Mouse (Mus musculus) naive thymus-derived CD4-positive, alpha-beta T cell, adult 5 months (primary cell): ENCODE results near the gene Hao1. TPM values are rescaled to one million over a fixed set of nuclear protein-coding genes. Genes with fewer than 3 reads are reported as not detected.

ENCODE experiments used
- polyA plus RNA-seq: library from polyadenylated mRNA; unstranded; fragments of 100-300 nt; shearing (Covaris generic); gene quantifications from one replicate; pipeline ENCODE4 v1.2.1, GENCODE M21; 2017

Hao1 gene
- polyA plus RNA-seq, result not detected

DNA sequence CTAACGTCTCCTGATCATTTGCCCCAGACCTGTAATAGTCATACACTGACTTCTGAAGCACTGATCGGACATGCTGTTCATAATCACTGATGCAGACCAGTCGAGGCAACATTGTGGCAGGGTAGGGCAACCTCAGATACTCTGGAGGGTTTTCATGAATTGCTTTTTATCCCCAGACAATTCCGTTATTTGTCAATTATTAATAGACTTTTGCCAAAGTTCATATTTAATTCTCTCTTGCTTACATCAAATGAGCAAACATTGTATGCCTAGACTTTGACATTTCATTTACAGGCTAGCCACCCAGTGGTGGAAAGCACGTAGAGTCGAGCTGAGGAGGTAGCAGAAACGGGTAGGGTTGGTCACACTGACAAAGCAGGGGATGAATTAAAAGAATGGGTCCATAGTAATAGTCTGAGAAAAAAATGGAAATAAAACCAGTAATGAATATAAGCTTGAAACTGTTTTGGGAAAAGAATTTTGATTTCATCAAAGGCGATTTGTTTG, at the start of gene Hao1:
TSS of gene Hao1 (minus strand) at position 148 of the 507 bp plus-strand sequence.

Other genes with a start within 250 kb of the Hao1 start
- 36.7 TPM for gene Tmx4, start 89.8 kb upstream of the Hao1 start, polyA plus RNA-seq
- gene Plcb1, start 231.7 kb upstream of the Hao1 start, polyA plus RNA-seq, result not detected